ENCODE assay signal across 17 mouse cellular contexts in the genomic region with DNA sequence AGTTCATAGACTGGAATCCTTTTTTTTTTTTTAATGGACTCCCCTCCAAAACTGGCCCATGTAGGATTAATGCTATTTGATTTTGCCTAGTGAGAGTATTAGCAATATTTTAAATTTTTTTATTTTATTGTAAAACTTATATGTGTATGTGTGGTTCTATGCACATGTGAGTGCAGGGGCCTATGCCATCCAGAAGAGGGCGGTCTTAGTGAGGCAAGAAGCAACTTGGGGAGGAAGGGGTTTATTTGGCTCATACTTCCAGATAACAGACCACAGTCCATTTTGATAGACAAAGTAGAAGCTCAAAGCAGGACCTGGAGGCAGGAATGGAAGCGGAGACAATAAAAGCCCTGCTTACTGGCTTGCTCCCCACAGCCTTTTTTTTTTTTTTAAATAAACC. TPM values are rescaled to one million over a fixed set of nuclear protein-coding genes. Genes with fewer than 3 reads are reported as not detected.
DNase-seq lines count a peak whose midpoint lies in the region; ATAC-seq and TF ChIP-seq lines count a peak whose summit lies in the region.
"Had no signal": no experiment of that assay in that cellular context is flagged by ENCODE, and none has a peak within 500 bp of the region (broad histone marks: within the 10 kb centered on the region; RNA-seq: fewer than 3 reads in every experiment).

No protein-coding gene starts in this region.

- no peak overlapping the region for H3K4me2 ChIP-seq in kidney, postnatal 0 days (ENCODE audit: low read length)
- H3K4me2 ChIP-seq: hindbrain, embryonic 15.5 days; limb, embryonic 12.5 days; neural tube, embryonic 15.5 days had no signal

- no peaks in the 10 kb centered on the region for H3K27me3 ChIP-seq in kidney, postnatal 0 days (ENCODE audit: insufficient read depth, low read length)
- H3K27me3 ChIP-seq: hindbrain, embryonic 15.5 days; limb, embryonic 12.5 days; neural tube, embryonic 15.5 days had no signal

- peak; percentile 3 for DNase-seq in CD4-positive, CD25-positive, alpha-beta regulatory T cell, adult 2 months (ENCODE audit: low read depth, low spot score)
- no peak for DNase-seq in kidney, postnatal 0 days (ENCODE audit: low spot score)
- no peak for DNase-seq in kidney, adult 9 months
- peak; percentile 32 for DNase-seq in thymus, postnatal 4 days
- DNase-seq in thymus, postnatal 25 days = no peak
- DNase-seq in layer of hippocampus, postnatal 10 days (ENCODE audit: low spot score in 2 of 2) = no peak
- DNase-seq in right cerebral cortex, postnatal 25 days = no peak
- DNase-seq: cerebellum, postnatal 25 days; heart, adult 18-20 months; heart, postnatal 10 days; kidney, adult 8-10 months; lung, adult 2 months; thymus, postnatal 36 days had no signal

- no peaks in the 10 kb centered on the region for H3K36me3 ChIP-seq in kidney, postnatal 0 days (ENCODE audit: insufficient read depth, low read length)
- H3K36me3 ChIP-seq: hindbrain, embryonic 15.5 days; limb, embryonic 12.5 days; neural tube, embryonic 15.5 days had no signal

- H3K9ac ChIP-seq in kidney, postnatal 0 days (ENCODE audit: low read depth, low read length) = no peak overlapping the region
- H3K9ac ChIP-seq: hindbrain, embryonic 15.5 days; limb, embryonic 12.5 days; neural tube, embryonic 15.5 days had no signal

- no peaks in the 10 kb centered on the region for H3K9me3 ChIP-seq in kidney, postnatal 0 days (replicated peaks; ENCODE audit: low read length)
- H3K9me3 ChIP-seq: hindbrain, embryonic 15.5 days; limb, embryonic 12.5 days; neural tube, embryonic 15.5 days had no signal

- no peaks in the 10 kb centered on the region for H3K4me1 ChIP-seq in kidney, postnatal 0 days (replicated peaks; ENCODE audit: insufficient read depth, low read length)
- H3K4me1 ChIP-seq: hindbrain, embryonic 15.5 days; limb, embryonic 12.5 days; neural tube, embryonic 15.5 days had no signal

- peak; percentile 40; the same call in 1 of the 2 replicates for TF ChIP-seq CTCF in kidney, postnatal 0 days (IDR thresholded peaks at IDR 0.05; ENCODE audit: low read depth)

- H3K27ac ChIP-seq in kidney, postnatal 0 days = no peak overlapping the region
- H3K27ac ChIP-seq: hindbrain, embryonic 15.5 days; limb, embryonic 12.5 days; neural tube, embryonic 15.5 days had no signal

- 91% methylated on average over 2 of the region's 2 CpGs for WGBS in kidney, postnatal 0 days

- H3K4me3 ChIP-seq in kidney, postnatal 0 days (replicated peaks; ENCODE audit: low read depth, low read length) = no peak overlapping the region
- H3K4me3 ChIP-seq: hindbrain, embryonic 15.5 days; limb, embryonic 12.5 days; neural tube, embryonic 15.5 days had no signal

- no peak for ATAC-seq in CD4-positive, CD25-positive, alpha-beta regulatory T cell, adult 4 months
- no peak for ATAC-seq in kidney, postnatal 0 days (replicated peaks; ENCODE audit: low FRiP score, low read depth)

RNA-seq across cellular contexts. Expression of a gene that starts 59.5 kb away (rescaled TPM):
- 100 to 1,000 TPM; 111 to 124 TPM for polyA plus RNA-seq in CD4-positive, CD25-positive, alpha-beta regulatory T cell, adult 4 months (2017; shearing (Covaris generic))
- 93.4 and 108 TPM in 2 replicates for polyA plus RNA-seq in kidney, postnatal 0 days (2015; fragmentation: Nextera tagmentation; extraction: Ambion mirVana)
- total RNA-seq in layer of hippocampus, postnatal 10 days (2021) = 10 to 100 TPM; 39.7 to 42.4 TPM

Comparison
In these comparisons a context has a peak if more than half of its experiments do, and no peak if none do; other contexts are left out.
1. DNase-seq: peak in CD4-positive, CD25-positive, alpha-beta regulatory T cell, adult 2 months (single experiment) and thymus, postnatal 4 days (single experiment); none in kidney, postnatal 0 days (single experiment), kidney, adult 9 months (single experiment), thymus, postnatal 25 days (single experiment), layer of hippocampus, postnatal 10 days (0 of 2) and right cerebral cortex, postnatal 25 days (single experiment).